In genomic region chr8:118961877-118962545, GRCm38 (mm10) we compare ENCODE assay signal across 11 mouse cellular contexts.
DNase-seq lines count a peak whose midpoint lies in the region; ATAC-seq and TF ChIP-seq lines count a peak whose summit lies in the region.
"Had no signal": no experiment of that assay in that cellular context is flagged by ENCODE, and none has a peak within 500 bp of the region (broad histone marks: within the 10 kb centered on the region; RNA-seq: fewer than 3 reads in every experiment).

No protein-coding gene starts in this region.

- no peak overlapping the region for H3K4me2 ChIP-seq in heart, embryonic 12.5 days
- no peak overlapping the region for H3K4me2 ChIP-seq in stomach, postnatal 0 days (replicated peaks; ENCODE audit: low read depth)
- H3K4me2 ChIP-seq: hindbrain, embryonic 15.5 days; kidney, embryonic 15.5 days had no signal

- H3K36me3 ChIP-seq in heart, embryonic 12.5 days = no peaks in the 10 kb centered on the region
- no peaks in the 10 kb centered on the region for H3K36me3 ChIP-seq in stomach, postnatal 0 days (ENCODE audit: control insufficient read depth, insufficient read depth, low read length)
- H3K36me3 ChIP-seq: hindbrain, embryonic 15.5 days; kidney, embryonic 15.5 days had no signal

- intact Hi-C loops in heart, postnatal 14 days (cut with DNase I) = no loop called here

- no peak for ATAC-seq in heart, embryonic 12.5 days (ENCODE audit: insufficient number of reproducible peaks, low FRiP score)
- ATAC-seq in stomach, postnatal 0 days (ENCODE audit: low FRiP score, low TSS enrichment) = no peak

- H3K9ac ChIP-seq in heart, embryonic 12.5 days = no peak overlapping the region
- H3K9ac ChIP-seq in stomach, postnatal 0 days (ENCODE audit: low read length) = no peak overlapping the region
- H3K9ac ChIP-seq: hindbrain, embryonic 15.5 days; kidney, embryonic 15.5 days; liver, embryonic 14.5 days had no signal

- H3K9me3 ChIP-seq in heart, embryonic 12.5 days (replicated peaks) = 0 out of 2 replicates have a peak, but pooled peaks cover 3% of the 10 kb centered on the region
- H3K9me3 ChIP-seq in stomach, postnatal 0 days (ENCODE audit: control insufficient read depth, low read length) = no peaks in the 10 kb centered on the region
- H3K9me3 ChIP-seq: hindbrain, embryonic 15.5 days; kidney, embryonic 15.5 days had no signal

- no peak overlapping the region for H3K4me3 ChIP-seq in heart, embryonic 12.5 days
- no peak overlapping the region for H3K4me3 ChIP-seq in stomach, postnatal 0 days (ENCODE audit: low read depth, low read length)
- H3K4me3 ChIP-seq: hindbrain, embryonic 15.5 days; kidney, embryonic 15.5 days had no signal

- peak; percentile 8 to 46 for DNase-seq in heart, postnatal 14 days
- peak; percentile 30 for DNase-seq in urinary bladder, postnatal 14 days (ENCODE audit: low spot score)
- DNase-seq in urinary bladder, postnatal 10 days (ENCODE audit: low spot score) = no peak
- peak; percentile 85 to 91 for DNase-seq in cerebellum, postnatal 25 days
- DNase-seq in stomach, postnatal 0 days (ENCODE audit: low spot score) = no peak
- no peak for DNase-seq in layer of hippocampus, postnatal 10 days (ENCODE audit: low spot score in 2 of 2)
- DNase-seq: thymus, postnatal 25 days had no signal

- TF ChIP-seq CTCF in stomach, postnatal 0 days (IDR thresholded peaks at IDR 0.05; ENCODE audit: low read depth) = no peak

- H3K27ac ChIP-seq in heart, embryonic 12.5 days (ENCODE audit: poor library complexity, severe bottlenecking) = no peak overlapping the region
- H3K27ac ChIP-seq in stomach, postnatal 0 days (replicated peaks) = no peak overlapping the region
- H3K27ac ChIP-seq: hindbrain, embryonic 15.5 days; kidney, embryonic 15.5 days; liver, embryonic 14.5 days had no signal

- H3K4me1 ChIP-seq in heart, embryonic 12.5 days (replicated peaks) = no peaks in the 10 kb centered on the region
- H3K4me1 ChIP-seq in stomach, postnatal 0 days (replicated peaks; ENCODE audit: control insufficient read depth, insufficient read depth) = no peaks in the 10 kb centered on the region
- H3K4me1 ChIP-seq: kidney, embryonic 15.5 days had no signal

- no peak for TF ChIP-seq EP300 in stomach, postnatal 0 days (optimal IDR thresholded peaks at IDR 0.05)

- H3K27me3 ChIP-seq in heart, embryonic 12.5 days (replicated peaks) = no peaks in the 10 kb centered on the region
- no peaks in the 10 kb centered on the region for H3K27me3 ChIP-seq in stomach, postnatal 0 days (ENCODE audit: control insufficient read depth, insufficient read depth, low read length)
- H3K27me3 ChIP-seq: hindbrain, embryonic 15.5 days; kidney, embryonic 15.5 days had no signal

- 81% methylated on average over 15 of the region's 15 CpGs for WGBS in heart, embryonic 12.5 days
- 52% methylated on average over 15 of the region's 15 CpGs for WGBS in stomach, postnatal 0 days

Comparison
In these comparisons a context has a peak if more than half of its experiments do, and no peak if none do; other contexts are left out.
1. DNase-seq: peak in heart, postnatal 14 days (2 of 2), urinary bladder, postnatal 14 days (single experiment) and cerebellum, postnatal 25 days (2 of 2); none in urinary bladder, postnatal 10 days (single experiment), stomach, postnatal 0 days (single experiment) and layer of hippocampus, postnatal 10 days (0 of 2).